Mouse (Mus musculus): ENCODE measurements around the gene Pparg.

Gene Pparg

DNA sequence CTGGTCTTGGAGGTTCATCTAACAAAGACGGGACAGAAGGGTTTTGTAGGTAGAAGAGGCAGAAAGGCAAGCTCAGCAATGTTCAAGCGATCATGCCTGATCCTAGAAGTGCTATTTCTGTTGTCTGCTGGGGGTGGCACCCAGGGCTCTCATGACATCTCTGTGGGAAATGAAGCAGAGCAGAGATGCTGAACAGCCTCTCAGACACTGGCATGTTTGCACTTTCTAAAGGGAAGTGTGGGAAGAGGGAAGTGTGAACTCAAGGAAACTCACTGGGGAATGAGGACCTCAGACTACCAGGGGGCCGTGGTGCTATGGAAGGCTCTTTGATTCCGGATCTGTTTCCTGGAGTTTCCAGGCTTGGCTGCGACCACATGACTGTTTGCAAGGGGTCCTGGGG lies 144.2 kb downstream of the Pparg start:
- DNase-seq (ENCODE audit: low spot score in 2 of 2), result no peak

DNA sequence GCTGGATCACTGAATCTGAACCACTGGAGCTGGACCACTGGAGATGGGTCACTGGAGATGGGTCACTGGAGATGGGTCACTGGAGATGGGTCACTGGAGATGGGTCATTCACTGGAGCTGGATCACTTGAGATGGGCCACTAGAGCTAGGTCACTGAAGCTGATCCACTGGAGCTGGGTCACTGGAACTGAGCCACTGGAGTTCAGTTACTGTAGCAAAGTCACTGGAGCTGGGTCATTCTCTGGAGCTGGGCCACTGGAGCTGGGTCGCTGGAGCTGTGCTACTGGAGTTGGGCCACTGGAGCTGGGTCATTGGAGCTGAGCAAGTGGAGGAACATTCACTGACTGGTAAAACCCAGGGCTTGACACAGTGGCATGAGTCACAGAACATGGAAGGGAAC lies 145.7 kb downstream of the Pparg start:
- no peak for DNase-seq (ENCODE audit: low spot score in 2 of 2)

DNA sequence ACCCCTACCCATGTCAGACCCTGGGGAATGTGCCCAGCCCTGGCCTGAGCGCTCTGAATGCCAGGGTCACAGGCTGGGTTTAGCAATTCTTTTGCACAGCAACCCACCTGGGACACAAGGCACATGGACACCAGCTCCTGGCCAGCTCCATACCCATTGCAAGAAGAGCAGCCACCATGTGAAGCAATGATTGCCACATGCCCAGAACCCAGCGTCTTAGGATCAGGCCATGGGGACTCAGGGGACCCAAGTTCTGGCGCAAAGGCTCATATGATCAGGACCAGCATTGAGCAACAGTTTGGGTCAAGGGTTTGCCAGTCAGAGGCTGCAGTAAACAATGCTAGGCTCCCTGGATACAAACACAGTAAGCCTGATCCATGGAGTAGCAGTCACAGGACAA lies 150.7 kb downstream of the Pparg start:
- no peak for DNase-seq (ENCODE audit: low spot score in 2 of 2)

DNA sequence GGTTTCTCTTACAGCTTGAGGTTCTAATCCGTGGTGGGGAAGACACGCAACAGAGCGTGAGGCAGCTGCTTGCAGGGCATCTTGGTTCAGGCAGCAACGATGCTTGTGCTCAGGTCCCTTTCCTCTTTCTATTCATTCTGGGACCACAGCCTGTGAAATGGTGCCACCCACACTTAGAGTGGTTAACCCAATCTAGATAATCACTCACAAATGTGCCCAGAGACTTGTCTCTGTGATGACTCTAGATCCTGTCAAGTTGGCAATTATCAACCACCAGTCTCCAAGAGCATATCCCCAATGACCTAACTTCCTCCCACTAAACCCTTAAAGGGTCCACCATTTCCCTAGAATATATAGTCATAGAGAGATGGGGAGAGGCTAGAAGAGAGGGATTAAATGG lies 152.5 kb downstream of the Pparg start:
- no peak for DNase-seq (ENCODE audit: low spot score in 2 of 2)

DNA sequence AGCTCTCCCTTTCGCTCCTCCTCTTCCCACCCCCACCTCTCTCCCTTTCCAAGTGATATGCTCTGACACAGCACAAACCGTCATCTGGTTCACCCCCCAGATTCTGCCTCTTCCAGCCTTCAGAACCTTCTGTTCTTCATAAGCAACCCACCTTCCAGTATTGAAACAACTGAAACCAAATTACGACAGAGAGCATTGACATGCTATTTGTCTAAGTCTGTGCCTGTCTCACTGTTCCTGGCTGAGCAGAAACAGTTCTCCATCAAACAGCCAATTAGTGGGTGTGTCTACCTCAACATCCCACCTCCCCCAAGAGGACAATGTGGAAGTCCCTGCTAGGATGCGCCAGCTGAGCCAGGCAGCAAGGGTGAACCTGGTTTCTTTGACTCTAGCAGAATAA lies 157.2 kb downstream of the Pparg start:
- no peak for DNase-seq (ENCODE audit: low spot score in 2 of 2)

DNA sequence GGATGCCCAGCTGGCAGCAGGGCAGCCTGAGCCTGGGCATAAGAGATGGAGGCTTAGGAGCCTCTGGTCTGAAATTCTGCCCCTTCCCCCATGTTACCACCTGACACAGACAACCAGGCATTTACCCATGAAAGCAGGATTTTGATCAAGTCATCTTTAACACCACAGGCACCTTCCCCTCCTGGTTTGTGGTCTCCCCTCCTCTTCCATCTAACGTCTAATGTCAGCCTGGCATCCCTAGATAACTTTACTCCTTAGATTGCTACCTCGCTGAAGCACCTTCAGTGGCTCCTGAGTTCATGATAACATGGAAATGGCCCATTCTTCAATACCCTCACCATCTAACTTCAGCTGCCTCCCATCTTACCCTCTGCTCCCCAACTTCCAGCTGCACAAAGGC lies 157.6 kb downstream of the Pparg start:
- DNase-seq (ENCODE audit: low spot score in 2 of 2), result no peak

DNA sequence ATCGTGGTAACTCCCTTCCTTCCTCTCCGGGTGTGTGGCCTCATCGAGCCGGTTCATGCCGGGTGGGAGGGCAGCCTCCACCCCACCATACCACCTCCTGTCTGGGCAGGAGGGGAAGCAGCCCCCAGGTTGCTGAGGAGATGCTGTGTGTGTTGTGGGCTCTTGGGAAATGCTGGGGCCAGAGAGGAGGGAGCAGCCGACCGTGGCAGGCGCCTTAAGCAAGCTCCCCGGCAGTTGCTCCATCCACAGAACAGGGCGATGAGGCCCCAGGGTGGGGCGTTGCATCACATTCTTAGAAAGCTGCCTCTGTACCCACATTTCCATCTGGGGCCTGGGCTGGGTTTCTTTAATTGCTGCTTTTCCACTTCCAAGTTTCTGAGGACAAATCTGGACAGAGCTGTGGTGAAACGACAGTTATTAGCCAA lies 158.5 kb downstream of the Pparg start:
- no peak for DNase-seq (ENCODE audit: low spot score in 2 of 2)

DNA sequence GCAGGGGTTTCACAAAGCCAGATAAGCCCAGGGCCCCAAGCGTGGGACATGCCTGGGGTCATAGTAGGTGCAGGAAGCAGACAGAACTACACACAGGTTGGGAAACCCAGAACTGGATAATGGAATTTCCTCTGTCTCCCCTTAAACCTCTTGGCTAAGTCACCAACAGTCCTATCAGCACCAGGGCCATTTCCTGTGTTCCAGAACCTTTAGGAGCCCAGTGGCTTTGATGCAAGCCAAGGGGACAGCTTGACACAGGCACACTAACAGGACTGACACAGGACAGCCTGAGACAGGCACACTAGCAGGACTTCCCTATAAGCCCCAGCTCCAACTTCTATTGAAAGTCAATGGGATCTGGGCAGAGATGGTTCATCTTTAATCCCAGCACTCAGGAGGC lies 161.2 kb downstream of the Pparg start:
- no peak for DNase-seq (ENCODE audit: low spot score in 2 of 2)

DNA sequence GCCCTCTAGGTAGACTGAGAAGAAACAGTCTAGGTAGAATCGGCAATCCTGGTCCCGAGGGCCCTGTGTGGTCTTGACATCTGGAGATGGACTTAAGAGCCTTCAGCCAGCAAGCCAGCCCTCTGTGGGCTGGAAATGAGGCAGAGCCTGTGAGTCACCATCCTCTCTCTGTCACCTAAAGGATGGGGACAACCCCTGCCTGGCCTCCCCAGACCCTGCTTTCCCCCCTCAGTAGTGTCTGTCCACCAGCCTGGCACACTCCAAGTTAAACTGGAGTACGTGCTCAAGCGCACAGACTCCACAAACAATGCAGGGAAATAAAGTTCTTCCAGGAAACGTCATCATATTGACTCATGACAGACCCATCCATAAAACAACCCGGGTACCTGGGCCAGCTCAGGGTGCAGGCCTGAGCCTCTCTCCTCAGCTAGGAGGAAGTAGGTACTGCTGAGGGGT lies 162.0 kb downstream of the Pparg start:
- peak; percentile 39 to 61 for DNase-seq (ENCODE audit: low spot score in 2 of 2)

DNA sequence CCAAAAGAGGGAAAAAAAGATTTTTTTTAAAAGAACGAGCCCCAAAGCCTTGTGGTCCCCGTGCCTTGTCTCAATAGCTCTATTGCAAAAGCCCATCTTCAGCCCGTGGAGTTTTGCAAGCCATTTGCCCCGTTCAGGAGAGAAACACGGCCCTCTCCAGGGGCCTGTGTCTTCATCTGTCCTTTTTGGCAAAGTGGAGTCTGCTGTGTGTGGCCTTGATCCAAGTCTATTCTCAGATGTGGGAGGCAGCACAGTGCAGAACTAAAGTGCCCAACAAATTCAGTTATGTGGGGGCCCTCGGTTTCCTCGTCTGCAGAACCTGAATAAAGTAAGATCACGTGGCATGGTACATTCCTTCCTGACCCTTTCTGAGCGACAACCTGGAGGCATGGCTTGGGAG lies 162.4 kb downstream of the Pparg start:
- peak; percentile 47 to 51 for DNase-seq (ENCODE audit: low spot score in 2 of 2)

DNA sequence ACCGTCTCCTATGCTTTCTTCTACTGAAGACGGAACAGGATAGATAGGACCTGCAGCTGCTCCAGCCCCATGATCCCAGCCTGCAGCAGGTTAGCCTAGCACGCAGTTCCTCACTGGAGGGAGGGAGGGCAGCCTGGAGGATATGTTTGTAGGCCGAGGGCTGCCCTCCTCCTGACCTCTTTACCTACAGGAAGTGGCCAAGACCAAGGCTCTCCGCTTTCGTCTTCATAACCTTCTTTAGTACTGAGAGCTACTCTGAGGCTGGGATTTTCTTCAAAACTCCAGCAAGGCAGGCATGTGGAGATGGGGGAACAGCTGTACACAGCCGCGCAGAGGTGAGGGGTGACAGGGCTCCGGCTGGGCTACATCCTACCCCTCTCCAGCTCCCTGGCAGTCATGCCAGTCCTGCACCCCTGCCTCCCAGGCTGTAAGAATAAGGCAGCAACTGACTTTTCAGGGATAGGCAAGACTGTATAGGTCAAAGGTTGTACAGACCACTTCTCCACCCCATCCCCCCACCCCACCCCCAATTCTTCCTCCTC lies 163.8 kb downstream of the Pparg start:
- DNase-seq (ENCODE audit: low spot score in 2 of 2), result no peak

DNA sequence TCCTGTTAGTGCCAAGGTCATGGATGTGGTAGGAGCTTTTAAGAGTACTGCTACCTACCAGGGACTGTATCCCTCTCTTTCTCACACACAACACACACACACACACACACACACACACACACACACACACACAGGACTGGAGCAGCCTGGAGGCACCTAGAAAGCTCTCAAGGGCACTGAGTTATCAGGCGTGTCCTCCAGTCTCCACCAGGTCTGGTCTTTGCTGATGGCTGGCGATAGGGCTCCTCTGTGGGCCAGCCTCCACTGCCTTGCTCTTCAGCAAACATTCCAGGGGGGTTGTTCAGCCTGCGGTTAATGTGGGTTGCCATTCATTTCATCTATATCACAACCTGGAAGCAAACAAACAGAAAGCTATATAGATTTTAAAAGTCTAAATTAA lies 166.7 kb downstream of the Pparg start:
- no peak for DNase-seq (ENCODE audit: low spot score in 2 of 2)

DNA sequence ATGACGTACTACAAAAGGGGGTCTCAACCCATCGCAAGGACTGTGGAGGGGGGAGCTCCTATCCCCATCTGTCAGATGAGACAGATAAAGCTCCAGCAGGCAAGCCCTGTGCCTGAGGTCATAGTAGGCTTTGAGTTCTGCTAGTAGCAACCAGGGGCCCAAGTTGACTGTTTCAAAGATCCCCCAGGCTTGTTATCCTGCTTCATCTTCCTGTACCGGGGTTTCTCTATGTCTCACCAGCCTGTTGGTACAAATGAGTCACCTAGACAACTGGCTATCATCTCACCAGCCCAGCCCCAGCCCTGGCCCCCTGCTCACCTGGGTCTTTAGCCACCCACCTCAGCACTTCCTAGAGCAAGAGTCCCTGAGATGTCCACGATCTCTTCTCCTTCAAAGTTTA lies 167.6 kb downstream of the Pparg start:
- no peak for DNase-seq (ENCODE audit: low spot score in 2 of 2)

DNA sequence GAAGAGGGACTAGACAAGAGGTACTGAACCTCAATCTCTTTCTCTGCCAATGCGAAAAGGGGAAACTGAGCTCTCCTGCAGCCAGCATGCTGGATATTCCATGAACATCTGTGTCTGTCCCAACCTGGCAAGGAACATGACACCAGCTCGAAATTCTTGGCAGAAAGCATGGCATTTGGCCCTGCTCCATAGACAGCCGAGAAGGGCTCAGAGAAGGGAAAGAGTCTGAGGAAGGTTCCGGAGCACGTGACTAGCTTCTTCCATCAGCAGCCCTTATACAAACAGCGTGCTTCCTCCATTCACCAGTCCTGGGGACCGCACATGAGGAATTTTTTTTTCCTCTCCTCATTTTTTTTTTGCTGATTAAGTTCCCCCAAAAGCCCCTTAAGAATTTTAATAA lies 173.9 kb downstream of the Pparg start:
- peak; percentile 23 to 37 for DNase-seq (ENCODE audit: low spot score in 2 of 2)

DNA sequence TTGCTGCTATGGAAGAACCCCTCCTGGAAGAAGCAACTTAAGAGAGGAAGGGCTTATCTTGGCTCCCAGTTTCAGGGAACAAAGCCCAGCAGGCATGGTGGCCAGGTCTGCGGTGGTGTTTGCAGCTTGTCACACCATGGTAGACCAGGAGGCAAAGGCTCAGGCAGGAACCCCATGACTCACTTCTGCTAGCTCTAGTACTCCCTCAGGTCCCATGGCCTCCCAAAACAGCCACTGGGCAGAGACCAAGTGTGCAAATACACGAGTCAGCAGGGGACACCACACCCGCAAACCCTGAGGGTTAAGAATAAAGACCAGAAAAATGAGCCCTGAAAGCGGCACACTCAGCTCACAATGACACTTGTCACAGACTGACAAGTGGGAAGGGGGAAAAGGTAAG lies 175.4 kb downstream of the Pparg start:
- DNase-seq (ENCODE audit: low spot score in 2 of 2), result no peak

DNA sequence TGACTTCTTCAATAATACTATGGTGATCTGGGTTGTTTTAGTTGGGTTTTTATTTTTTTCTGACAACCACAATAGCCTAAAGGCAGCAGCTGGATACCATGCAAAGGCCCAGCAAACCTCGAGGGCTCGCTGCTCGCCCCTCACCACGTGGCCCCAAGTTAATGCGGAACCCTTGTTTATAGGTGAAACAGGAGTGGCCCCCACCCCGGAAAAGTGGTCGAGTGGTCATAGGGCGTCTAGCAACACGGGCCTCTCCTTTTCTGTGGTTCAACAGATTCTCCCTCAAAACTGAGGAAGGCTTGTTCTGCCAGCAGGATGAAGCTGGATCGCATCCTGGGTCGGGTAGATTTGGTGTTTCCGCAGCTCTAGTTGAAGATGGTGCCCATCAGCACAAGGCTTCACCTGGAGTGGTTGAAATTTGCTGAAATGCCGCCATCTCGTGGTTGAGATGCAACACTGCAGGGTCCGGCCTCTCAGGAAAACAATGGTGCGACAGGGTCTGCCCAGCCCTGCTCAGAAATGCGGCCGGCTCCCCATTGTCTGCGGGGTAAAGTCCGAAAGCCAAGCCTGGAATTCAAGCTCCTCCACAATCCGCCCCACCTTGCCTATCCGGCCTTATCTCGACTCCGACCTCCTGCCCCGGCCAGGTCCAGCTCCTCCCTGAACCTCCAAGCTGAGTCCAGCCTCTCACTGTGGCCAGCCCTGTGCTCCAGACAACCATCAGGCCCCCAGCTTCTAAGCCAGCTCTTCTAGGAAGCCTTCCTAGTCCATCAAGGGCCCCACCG lies 178.1 kb downstream of the Pparg start:
- DNase-seq (ENCODE audit: low spot score in 2 of 2), result peak; percentile 74 to 83

Data from heart, adult 9 months (tissue).